Mouse (Mus musculus): ENCODE measurements around the gene Olfr129. TPM values are rescaled to one million over a fixed set of nuclear protein-coding genes. Genes with fewer than 3 reads are reported as not detected.

The Olfr129 gene
- not detected for total RNA-seq (2021)
- long read RNA-seq, experiment 1 = 0 reads
- long read RNA-seq, experiment 2 = 0 reads

DNA sequence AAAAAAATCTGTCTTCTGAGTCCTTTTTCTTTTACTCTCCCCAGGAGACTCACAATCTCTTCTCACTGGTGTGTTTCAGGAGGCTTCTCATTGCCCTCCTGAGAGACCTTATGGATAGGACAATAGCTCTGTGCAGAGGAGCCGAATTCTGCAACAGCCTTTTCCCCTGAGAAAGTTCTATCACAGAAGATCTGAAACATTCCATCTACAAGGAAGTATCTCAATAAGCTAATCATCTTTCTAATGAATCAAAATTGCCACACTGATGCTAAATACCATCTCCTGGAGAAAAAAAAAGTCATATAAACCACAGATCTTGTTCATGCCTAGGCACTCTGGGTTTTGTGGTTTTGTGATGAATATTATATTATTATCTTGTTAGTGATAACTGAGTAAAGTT, at the start of gene Olfr129:
Olfr129 (minus strand) TSS at position 101 of the 400 bp plus-strand sequence.
- DNase-seq (ENCODE audit: low spot score in 2 of 2) = no peak

DNA sequence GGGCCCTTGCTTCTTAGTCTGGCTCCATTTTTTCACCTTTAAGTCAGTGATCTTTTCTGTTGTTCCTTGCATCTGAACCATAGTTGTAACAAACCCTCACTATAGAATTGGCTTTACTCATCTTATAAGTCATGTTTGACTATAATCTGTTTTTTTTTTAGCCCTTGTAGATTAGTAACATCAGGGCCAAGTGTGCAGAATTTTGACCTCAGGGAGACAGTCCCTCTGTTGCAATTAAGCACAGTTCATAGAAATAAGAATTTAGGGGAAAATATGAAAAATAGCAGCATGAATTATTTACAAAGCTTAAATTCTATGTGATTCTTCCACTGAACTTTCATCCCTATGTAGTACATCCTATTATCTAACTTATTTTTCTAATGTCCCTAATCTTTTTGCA, 28.7 kb upstream of the Olfr129 start, which contains the start of gene Olfr131:
Olfr131 (minus strand) TSS at position 101 of the 400 bp plus-strand sequence.
- DNase-seq (ENCODE audit: low spot score in 2 of 2) = no peak

DNA sequence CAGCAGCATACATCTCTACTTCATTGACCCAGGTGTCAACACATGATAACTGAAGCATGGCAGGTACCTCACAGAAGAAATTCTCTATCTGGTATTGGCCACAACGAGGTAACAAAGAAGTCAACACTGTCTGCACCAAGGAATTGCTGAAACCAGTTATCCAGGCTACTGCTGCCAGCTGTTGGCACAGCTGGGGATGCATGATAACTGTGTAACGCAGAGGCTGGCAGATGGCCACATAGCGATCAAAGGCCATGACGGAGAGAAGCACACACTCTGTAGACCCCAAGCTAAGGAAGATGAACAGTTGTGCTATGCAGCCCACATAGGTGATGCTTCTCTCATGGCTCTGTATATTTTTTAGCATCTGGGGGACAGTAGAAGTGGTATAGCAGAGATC, 22.5 kb upstream of the Olfr129 start:
- no peak for DNase-seq (ENCODE audit: low spot score in 2 of 2)

DNA sequence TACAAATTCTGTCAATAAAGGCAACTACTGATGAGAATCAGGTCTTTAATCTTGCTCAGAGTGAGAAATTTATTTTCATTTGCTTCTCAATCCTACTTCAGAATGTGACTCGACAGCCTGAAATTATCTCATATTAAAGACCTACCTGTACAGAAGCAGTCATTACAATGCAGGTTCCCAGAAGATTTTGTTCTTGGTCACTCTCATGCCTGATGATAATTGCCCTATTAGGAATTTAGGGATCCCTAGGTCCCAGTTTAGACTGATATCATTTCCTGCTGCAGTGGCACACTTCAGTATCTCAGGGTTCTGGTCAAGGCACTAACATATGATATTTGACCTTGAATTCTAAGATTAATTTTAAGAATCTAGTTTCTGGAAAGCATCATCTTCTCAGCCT, 3.7 kb upstream of the Olfr129 start, which contains the start of gene Olfr130:
Olfr130 (plus strand) TSS at position 301 of the 400 bp plus-strand sequence.
- DNase-seq (ENCODE audit: low spot score in 2 of 2) = no peak

GRCm38 (mm10) chr17:38026297-38026696, 33.6 kb downstream of the Olfr129 start:
- no peak for DNase-seq (ENCODE audit: low spot score in 2 of 2)

GRCm38 (mm10) chr17:38016341-38016740, 43.5 kb downstream of the Olfr129 start:
- no peak for DNase-seq (ENCODE audit: low spot score in 2 of 2)

GRCm38 (mm10) chr17:38004996-38005395, 54.9 kb downstream of the Olfr129 start:
- no peak for DNase-seq (ENCODE audit: low spot score in 2 of 2)

Other genes with a start within 250 kb of the Olfr129 start
- not detected for gene Olfr125, start 227.1 kb downstream of the Olfr129 start, total RNA-seq (2021)
- not detected for gene Olfr126, start 212.6 kb downstream of the Olfr129 start, total RNA-seq (2021)
- gene Olfr127, start 159.6 kb downstream of the Olfr129 start, total RNA-seq (2021) = not detected
- not detected for gene Olfr128, start 139.5 kb downstream of the Olfr129 start, total RNA-seq (2021)
- gene Olfr761, start 107.0 kb downstream of the Olfr129 start, total RNA-seq (2021) = not detected
- not detected for gene Olfr130, start 3.8 kb upstream of the Olfr129 start, total RNA-seq (2021)
- gene Olfr131, start 28.6 kb upstream of the Olfr129 start, total RNA-seq (2021) = not detected
- gene Olfr132, start 74.4 kb upstream of the Olfr129 start, total RNA-seq (2021) = not detected
- not detected for gene Olfr133, start 85.2 kb upstream of the Olfr129 start, total RNA-seq (2021)
- not detected for gene Olfr134, start 111.3 kb upstream of the Olfr129 start, total RNA-seq (2021)
- not detected for gene Olfr135, start 144.3 kb upstream of the Olfr129 start, total RNA-seq (2021)
- gene Olfr138, start 201.0 kb upstream of the Olfr129 start, total RNA-seq (2021) = not detected
- not detected for gene Olfr137, start 247.5 kb upstream of the Olfr129 start, total RNA-seq (2021)

Data from adrenal gland, postnatal 4 days (tissue).